Mouse (Mus musculus): Measurements from ENCODE around the gene Ntn4.

Ntn4 gene

GRCm38 (mm10) chr10:93640521-93640952 is at the start of gene Ntn4:
TSS of gene Ntn4 (plus strand) at chr10:93640681.
- no peak for DNase-seq (ENCODE audit: low spot score in 2 of 2)

DNA sequence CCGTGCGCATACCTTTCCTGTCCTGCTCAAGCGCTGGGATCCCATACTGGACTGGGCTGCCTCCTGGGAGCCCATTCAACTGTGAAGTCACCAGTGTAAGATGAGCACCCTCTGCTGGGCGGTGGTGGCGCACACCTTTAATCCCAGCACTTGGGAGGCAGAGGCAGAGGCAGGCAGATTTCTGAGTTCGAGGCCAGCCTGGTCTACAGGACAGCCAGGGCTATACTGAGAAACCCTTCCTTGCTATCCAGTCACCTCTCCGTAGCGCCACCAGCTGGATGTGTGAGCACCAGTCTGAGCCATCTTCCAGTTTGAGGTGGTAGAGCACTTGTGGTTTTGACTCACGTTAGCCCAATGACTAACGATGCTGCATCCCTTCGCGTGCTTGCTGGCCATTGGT is 48.0 kb upstream of the Ntn4 start:
- no peak for DNase-seq (ENCODE audit: low spot score in 2 of 2)

- peak; percentile 69 to 78 for DNase-seq (ENCODE audit: low spot score in 2 of 2)
Measured at GRCm38 (mm10) chr10:93594022-93594482, 46.4 kb upstream of the Ntn4 start.

- no peak for DNase-seq (ENCODE audit: low spot score in 2 of 2)
Measured at GRCm38 (mm10) chr10:93595831-93596230, 44.6 kb upstream of the Ntn4 start.

- no peak for DNase-seq (ENCODE audit: low spot score in 2 of 2)
Measured at GRCm38 (mm10) chr10:93596641-93597040, 43.8 kb upstream of the Ntn4 start.

DNA sequence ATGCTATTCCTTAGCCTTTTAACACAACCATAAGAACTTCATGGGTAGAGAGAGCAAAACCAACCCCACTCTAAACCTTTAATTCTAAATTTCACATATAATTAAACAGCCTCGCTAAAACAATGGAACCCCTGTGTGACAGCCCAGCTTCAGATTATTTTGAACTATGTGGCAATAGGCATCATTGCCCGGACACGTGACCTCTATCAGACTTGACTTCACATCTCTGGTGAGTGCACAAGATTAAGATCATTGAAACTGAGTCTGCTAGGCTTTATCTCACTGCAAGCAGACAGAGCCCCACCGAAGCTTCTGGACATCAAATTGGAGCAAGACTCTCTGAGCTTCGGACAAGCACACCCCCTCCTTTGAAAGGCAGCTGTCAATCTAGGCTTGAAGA is 38.2 kb upstream of the Ntn4 start:
- no peak for DNase-seq (ENCODE audit: low spot score in 2 of 2)

DNA sequence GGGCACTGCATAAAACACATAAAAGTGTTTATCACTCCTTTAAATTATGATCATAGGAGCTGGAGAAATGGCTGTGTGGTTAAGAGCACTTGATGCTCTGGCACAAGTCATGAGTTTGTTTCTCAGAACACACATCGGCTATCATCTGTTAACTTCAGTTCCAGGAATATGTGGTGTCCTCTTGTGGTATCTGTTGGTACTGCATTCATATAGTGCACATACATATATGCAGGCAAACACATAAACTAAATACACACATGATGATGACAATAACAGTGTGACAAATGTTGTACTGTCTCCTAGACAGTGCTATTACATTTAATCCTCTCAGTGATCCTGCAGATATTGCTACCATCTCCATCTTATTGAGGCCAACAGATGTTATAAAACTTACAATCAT is 37.2 kb upstream of the Ntn4 start:
- no peak for DNase-seq (ENCODE audit: low spot score in 2 of 2)

DNA sequence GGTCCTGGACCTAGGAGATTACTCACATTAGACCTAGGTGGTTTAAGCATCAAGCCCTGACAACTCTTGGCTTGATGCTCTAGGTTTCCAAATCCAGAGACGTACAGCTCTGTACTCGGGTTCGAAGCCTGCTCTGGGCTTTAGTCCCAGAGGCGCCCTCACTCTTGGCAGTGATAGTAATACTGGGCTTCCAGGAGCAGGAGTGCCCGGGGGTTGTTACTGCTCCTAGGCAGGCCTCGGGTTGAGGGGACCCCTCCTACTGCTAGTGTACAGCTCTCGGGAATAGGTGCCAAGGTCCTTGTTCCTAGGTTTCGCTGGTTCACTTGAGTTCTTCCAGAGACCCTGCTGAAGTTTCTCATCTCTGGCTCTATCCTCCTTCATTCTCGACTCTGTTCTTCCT is 34.2 kb upstream of the Ntn4 start:
- no peak for DNase-seq (ENCODE audit: low spot score in 2 of 2)

- no peak for DNase-seq (ENCODE audit: low spot score in 2 of 2)
Measured at GRCm38 (mm10) chr10:93608051-93608450, 32.4 kb upstream of the Ntn4 start.

- no peak for DNase-seq (ENCODE audit: low spot score in 2 of 2)
Measured at GRCm38 (mm10) chr10:93609236-93609635, 31.2 kb upstream of the Ntn4 start.

GRCm38 (mm10) chr10:93610896-93611295 is 29.6 kb upstream of the Ntn4 start:
- DNase-seq (ENCODE audit: low spot score in 2 of 2): no peak

DNA sequence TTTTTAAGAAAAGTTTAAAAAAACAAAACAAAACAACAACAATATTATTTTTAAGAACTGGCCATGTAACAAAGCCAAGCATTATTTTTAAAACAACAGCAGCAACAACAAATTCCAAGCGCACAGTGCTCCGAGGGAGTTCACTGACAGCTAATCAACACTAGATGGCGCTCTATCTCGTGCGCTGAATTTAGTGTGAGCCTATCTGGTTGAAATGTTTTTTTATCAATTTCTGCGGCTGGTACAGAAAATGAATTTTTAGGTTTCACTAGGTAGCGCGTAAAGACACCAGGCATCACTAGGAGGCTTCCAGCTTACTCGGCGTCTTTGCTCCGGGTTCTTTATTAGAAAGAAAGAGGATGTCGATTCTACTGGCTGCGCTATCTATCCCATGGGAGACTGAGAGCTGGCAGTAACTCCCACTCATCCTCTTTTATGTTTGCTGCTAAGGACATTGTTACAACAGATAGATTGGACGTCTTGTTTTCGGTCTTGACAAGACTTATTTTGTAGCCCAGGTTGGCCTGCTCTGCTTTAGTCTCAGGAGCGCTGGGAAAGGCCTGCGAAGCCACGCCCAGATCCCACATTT is 29.0 kb upstream of the Ntn4 start:
- no peak for DNase-seq (ENCODE audit: low spot score in 2 of 2)

- no peak for DNase-seq (ENCODE audit: low spot score in 2 of 2)
Measured at GRCm38 (mm10) chr10:93614850-93615249, 25.6 kb upstream of the Ntn4 start.

DNA sequence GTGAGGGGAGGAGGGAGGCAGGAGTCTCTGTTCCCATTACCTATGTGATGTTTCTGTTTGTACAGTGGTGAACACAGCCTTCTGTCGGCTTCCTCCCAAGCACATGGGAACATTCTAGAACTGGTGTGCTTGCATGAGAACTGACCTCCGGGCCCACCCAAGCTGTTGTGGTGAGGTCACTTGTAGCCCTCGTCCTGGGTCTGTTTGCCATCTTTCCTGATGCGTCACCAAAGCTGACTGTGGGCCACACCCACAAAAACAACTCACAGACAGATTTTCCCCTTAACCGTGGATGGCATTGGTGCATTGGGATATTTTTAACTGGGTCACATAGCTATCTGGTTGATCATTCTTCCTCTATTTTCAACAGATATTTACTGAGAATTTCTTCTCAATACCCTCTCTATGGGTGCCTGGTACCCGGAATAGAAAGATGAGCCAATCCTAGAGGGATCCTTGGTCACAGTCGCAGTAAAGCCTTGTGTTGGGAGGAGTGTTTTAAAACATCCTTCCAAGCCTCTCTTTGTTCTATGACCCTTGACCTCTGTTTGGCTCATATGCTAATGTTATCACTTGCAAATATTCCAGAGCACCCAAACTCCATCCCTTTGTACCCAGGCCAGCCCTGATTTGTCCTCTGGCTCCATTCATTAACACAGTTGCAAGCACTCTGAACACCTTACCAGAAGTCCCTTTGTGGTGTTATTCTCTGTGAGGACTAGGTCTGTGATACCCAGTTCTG is 19.9 kb upstream of the Ntn4 start:
- no peak for DNase-seq (ENCODE audit: low spot score in 2 of 2)

GRCm38 (mm10) chr10:93623725-93624124 is 16.8 kb upstream of the Ntn4 start:
- no peak for DNase-seq (ENCODE audit: low spot score in 2 of 2)

GRCm38 (mm10) chr10:93624151-93624550 is 16.3 kb upstream of the Ntn4 start:
- DNase-seq (ENCODE audit: low spot score in 2 of 2): no peak

- no peak for DNase-seq (ENCODE audit: low spot score in 2 of 2)
Measured at GRCm38 (mm10) chr10:93630310-93630709, 10.2 kb upstream of the Ntn4 start.

DNA sequence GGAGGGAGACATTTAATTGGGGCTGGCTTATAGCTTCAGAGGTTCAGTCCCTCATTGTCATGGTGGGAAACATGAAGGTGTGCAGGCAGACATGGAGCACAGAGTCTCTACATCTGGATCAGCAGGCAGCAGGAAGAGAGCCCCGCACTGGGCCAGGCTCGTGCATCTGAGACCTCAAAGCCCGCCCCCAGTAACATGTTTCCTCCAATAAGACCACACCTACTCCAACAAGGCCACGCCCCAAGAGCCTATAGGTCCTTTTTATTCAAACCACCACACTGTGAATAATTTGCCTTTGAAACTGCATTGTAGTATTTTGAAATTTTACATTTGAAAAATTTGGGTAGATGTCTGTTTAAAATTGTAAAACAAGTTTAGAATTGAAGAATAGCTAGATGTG is 8.4 kb upstream of the Ntn4 start:
- DNase-seq (ENCODE audit: low spot score in 2 of 2): no peak

DNA sequence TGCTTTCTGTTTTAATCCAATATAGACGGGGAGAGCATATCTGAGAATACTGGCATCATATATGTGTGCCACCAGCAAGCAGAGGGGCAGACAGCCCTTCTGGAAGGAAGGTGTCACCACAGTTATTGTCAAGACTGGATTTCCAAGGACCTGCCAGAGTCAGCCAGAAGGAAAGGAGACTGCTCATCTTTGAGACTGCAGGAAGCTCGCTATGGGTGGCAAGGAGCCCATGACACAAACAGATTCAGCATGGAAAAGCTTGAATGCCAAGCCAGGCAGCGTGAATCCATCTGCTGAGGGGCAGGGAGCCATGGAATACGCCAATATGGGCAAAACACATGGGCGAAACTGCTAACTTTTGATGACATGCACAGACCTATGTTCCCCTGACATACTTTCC is 6.9 kb upstream of the Ntn4 start:
- DNase-seq (ENCODE audit: low spot score in 2 of 2): no peak

- no peak for DNase-seq (ENCODE audit: low spot score in 2 of 2)
Measured at GRCm38 (mm10) chr10:93633971-93634370, 6.5 kb upstream of the Ntn4 start.

DNA sequence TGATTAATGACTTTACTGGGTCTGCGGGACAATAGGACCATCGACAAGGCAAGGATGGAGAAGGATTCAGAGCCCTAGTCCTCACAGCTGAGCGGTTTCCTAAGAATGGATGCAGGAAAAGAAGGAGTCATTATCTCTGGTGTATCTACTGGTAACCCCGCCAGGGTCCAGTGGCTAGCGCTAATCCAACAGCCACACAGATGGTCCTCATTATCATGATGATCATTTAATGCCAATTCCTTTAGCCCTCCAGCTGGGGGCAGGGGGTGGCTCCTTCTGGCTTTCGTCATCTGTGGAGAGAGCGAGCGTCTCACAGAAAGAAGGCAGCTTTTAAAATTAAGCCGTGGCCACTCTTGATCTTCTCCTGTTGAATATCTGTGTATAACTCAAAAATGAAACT is 4.5 kb upstream of the Ntn4 start:
- DNase-seq (ENCODE audit: low spot score in 2 of 2): no peak

DNA sequence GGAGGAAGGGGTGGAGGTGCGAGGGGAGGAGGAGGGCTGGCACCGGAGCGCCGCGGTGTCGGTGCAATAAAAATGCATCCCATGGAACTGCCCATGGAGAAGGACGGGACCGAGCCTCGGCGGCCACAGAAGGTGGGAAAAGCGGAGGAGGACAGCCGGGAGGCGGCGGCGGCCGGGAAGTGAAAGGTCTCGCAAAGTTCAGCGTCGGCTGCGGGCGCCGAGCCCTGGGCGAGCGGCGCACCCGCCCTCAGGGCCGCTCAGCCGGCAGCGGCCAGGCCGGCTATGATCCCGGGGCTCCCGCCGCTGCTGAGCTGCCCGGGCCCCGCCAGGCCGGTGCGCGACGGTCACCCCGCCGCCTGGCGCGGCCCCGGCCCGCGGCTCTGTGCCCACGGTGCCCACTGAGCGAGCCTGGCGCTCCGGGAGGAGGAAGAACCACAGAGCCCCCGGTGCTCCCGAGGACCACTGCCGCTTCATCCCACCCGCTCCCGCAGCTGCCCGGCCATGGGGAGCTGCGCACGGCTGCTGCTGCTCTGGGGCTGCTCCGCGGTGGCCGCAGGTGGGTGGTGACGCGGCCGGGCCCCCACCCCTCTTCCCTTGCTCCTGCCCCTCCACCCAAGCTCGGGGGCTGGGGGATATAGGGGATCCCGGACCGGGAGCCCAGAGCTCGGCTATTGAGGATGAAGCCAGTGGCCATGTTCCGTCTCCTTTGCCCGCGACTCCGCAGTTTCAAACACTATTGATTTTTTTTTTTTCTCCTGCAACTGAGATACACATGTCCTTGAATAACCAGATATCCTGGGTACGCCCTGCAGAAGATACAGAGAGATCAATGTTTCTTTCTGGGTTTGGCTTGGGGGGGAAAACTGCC is 706 bp downstream of the Ntn4 start:
- DNase-seq (ENCODE audit: low spot score in 2 of 2): no peak
